Mouse (Mus musculus): ENCODE results near the gene Marveld3.

DNA sequence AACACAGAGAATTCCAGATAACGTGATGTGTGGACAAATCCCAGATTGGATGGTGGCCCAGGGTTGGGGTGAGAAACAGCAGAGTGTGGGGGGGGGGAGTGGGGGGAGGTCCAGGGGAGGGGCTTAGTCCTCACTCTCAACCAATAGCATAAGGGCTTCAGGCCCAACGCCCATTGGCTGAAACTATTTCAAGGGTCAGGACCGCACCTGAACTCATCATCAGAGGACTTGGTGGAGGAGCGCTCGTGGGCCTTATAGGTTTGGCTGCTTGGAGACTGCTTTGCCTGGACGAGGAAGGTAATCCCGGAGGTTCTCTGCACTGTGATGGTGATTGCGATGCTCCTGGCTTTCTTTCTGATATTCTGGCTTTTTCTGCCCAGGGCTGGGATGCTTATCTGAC is 28.2 kb upstream of the Marveld3 start, which contains the start of gene Tat:
- TF ChIP-seq CTCF (IDR thresholded peaks at IDR 0.05; ENCODE audit: low read depth, low read length) (no peak), POLR2A (IDR thresholded peaks at IDR 0.05; ENCODE audit: borderline replicate concordance, low read depth, low read length) (no peak)
